Mouse (Mus musculus) small intestine, adult 2 months (tissue): ENCODE results near the gene Zdhhc12.

Source experiments
- CTCF ChIP-seq: fragments of 200-500 bp; IDR thresholded peaks from 2 replicates; pipeline ENCODE4 v1.5.1; 2012; ENCODE audit warnings: low read depth, mild to moderate bottlenecking, control low read depth, inconsistent platforms, low read length, moderate library complexity, mixed read lengths; ENCODE audit not compliant: insufficient replicate concordance, insufficient read length; ENCODE audit errors: extremely low read depth
- POLR2A ChIP-seq: fragments of 200-500 bp; IDR thresholded peaks from 2 replicates; pipeline ENCODE4 v1.6.1; 2012; ENCODE audit warnings: low read depth, mild to moderate bottlenecking, control low read depth, inconsistent platforms, low read length, moderate library complexity

GRCm38 (mm10) chr2:30122766-30123165 is 29.3 kb upstream of the Zdhhc12 start:
- TF ChIP-seq CTCF (no peak), POLR2A (no peak)
